Mouse (Mus musculus) CH12.LX (cell line): ENCODE data around the gene Gm13279. TPM values are rescaled to one million over a fixed set of nuclear protein-coding genes. Genes with fewer than 3 reads are reported as not detected.
"Not testable (repeated sequence)": the region's sequence is repeated elsewhere in the genome, so short reads cannot be mapped to it uniquely, and the experiment has no call there.

Experiments used
- DNase-seq: peaks from one replicate; pipeline ENCODE4 v3.0.0-alpha.2; 2013; ENCODE audit errors: extremely low read depth
- H3K27ac ChIP-seq: 2 replicates; pipeline ENCODE4 v1.5.1; 2012; ENCODE audit warnings: low read depth, mild to moderate bottlenecking, control low read depth, moderate library complexity; ENCODE audit not compliant: insufficient read depth
- H3K27me3 ChIP-seq: replicated peaks from 2 replicates; pipeline ENCODE3; 2012; ENCODE audit warnings: inconsistent platforms
- H3K36me3 ChIP-seq, 2 experiments: replicated peaks in 1 of 2; 2 replicates each; pipeline versions ENCODE3 to v1.6.1; 2012; ENCODE audit warnings: inconsistent platforms in 1 of 2, low read length in 1 of 2, mild to moderate bottlenecking in 1 of 2, mixed read lengths in 1 of 2, moderate library complexity in 1 of 2; ENCODE audit not compliant: control insufficient read depth in 1 of 2, insufficient read depth in 1 of 2
- H3K4me1 ChIP-seq, 2 experiments: 2 replicates each; pipeline ENCODE4 v1.6.1; 2012; ENCODE audit warnings: inconsistent platforms in 1 of 2, moderate library complexity in 1 of 2; ENCODE audit not compliant: insufficient read depth in 2 of 2, control insufficient read depth in 1 of 2
- H3K4me2 ChIP-seq: 2 replicates; pipeline ENCODE4 v1.6.1; 2012; ENCODE audit warnings: low read depth, mild to moderate bottlenecking, control low read depth; ENCODE audit not compliant: poor library complexity, insufficient read depth, severe bottlenecking
- H3K4me3 ChIP-seq, 3 experiments: fragments of 150-350 bp in 1 of 3; sonication (generic) in 1 of 3; replicated peaks in 1 of 3; 2 replicates each; pipeline versions ENCODE3 to v1.5.1; 2011 to 2012; ENCODE audit warnings: low read depth in 2 of 3, low read length in 2 of 3, mild to moderate bottlenecking in 2 of 3, moderate library complexity in 2 of 3, control low read depth in 1 of 3, improper control_type of control experiment in 1 of 3, inconsistent platforms in 1 of 3, mixed read lengths in 1 of 3; ENCODE audit not compliant: poor library complexity in 1 of 3
- H3K79me2 ChIP-seq: replicated peaks from 2 replicates; pipeline ENCODE4 v1.6.1; 2012; ENCODE audit warnings: mild to moderate bottlenecking, moderate library complexity; ENCODE audit not compliant: control insufficient read depth, poor library complexity, insufficient read depth, severe bottlenecking; ENCODE audit errors: extremely low read depth
- H3K9ac ChIP-seq: 2 replicates; pipeline ENCODE4 v1.6.1; 2012; ENCODE audit warnings: low read depth, mild to moderate bottlenecking, control low read depth, moderate library complexity; ENCODE audit not compliant: insufficient read depth
- H3K9me3 ChIP-seq: replicated peaks from 2 replicates; pipeline ENCODE3; 2012; ENCODE audit warnings: low read length, inconsistent platforms, mixed read lengths
- BHLHE40 ChIP-seq: IDR thresholded peaks from 2 replicates; pipeline ENCODE4 v1.6.1; 2011; ENCODE audit warnings: mild to moderate bottlenecking, low read depth, low read length, improper control_type of control experiment
- CHD1 ChIP-seq: IDR thresholded peaks from 2 replicates; pipeline ENCODE4 v1.6.1; 2012; ENCODE audit warnings: low read depth, low read length, improper control_type of control experiment, inconsistent platforms
- CHD2 ChIP-seq: IDR thresholded peaks from 2 replicates; pipeline ENCODE4 v1.6.1; 2011; ENCODE audit warnings: low read length, improper control_type of control experiment
- CTCF ChIP-seq, 2 experiments: IDR thresholded peaks in 1 of 2; conservative IDR thresholded peaks in 1 of 2; 2 replicates each; pipeline ENCODE4 v1.5.1; 2011 to 2012; ENCODE audit warnings: low read depth in 2 of 2, low read length in 2 of 2, improper control_type of control experiment in 1 of 2, inconsistent platforms in 1 of 2, mild to moderate bottlenecking in 1 of 2, moderate library complexity in 1 of 2
- ELF1 ChIP-seq: IDR thresholded peaks from 2 replicates; pipeline ENCODE4 v1.6.1; 2014; ENCODE audit warnings: low read depth, mild to moderate bottlenecking, inconsistent platforms, low read length, improper control_type of control experiment
- GABPA ChIP-seq: IDR thresholded peaks from 2 replicates; pipeline ENCODE4 v1.6.1; 2012; ENCODE audit warnings: low read depth, low read length, improper control_type of control experiment, inconsistent platforms; ENCODE audit not compliant: insufficient replicate concordance
- IRF4 ChIP-seq: IDR thresholded peaks from 2 replicates; pipeline ENCODE4 v1.6.1; 2014; ENCODE audit warnings: low read depth, mild to moderate bottlenecking, inconsistent platforms, low read length, improper control_type of control experiment
- JUND ChIP-seq: conservative IDR thresholded peaks from 2 replicates; pipeline ENCODE4 v1.6.1; 2011; ENCODE audit warnings: low read depth, low read length, improper control_type of control experiment
- KAT2A ChIP-seq: IDR thresholded peaks from 2 replicates; pipeline ENCODE4 v1.6.1; 2012; ENCODE audit warnings: low read length, improper control_type of control experiment, inconsistent platforms; ENCODE audit not compliant: insufficient replicate concordance
- MAFK ChIP-seq: IDR thresholded peaks from 2 replicates; pipeline ENCODE4 v1.6.1; 2011; ENCODE audit warnings: low read length, improper control_type of control experiment; ENCODE audit not compliant: insufficient replicate concordance
- MEF2A ChIP-seq: IDR thresholded peaks from 2 replicates; pipeline ENCODE4 v1.6.1; 2014; ENCODE audit warnings: low read depth, mild to moderate bottlenecking, inconsistent platforms, low read length, improper control_type of control experiment, borderline replicate concordance
- MXI1 ChIP-seq: IDR thresholded peaks from 2 replicates; pipeline ENCODE4 v1.6.1; 2011; ENCODE audit warnings: mild to moderate bottlenecking, low read depth, low read length, improper control_type of control experiment
- NELFE ChIP-seq: IDR thresholded peaks from 2 replicates; pipeline ENCODE4 v1.6.1; 2011; ENCODE audit warnings: low read depth, low read length, improper control_type of control experiment
- POLR2AphosphoS2 ChIP-seq: IDR thresholded peaks from 2 replicates; pipeline ENCODE4 v1.6.1; 2011; ENCODE audit warnings: low read depth, low read length, improper control_type of control experiment
- RCOR1 ChIP-seq: conservative IDR thresholded peaks from 2 replicates; pipeline ENCODE4 v1.6.1; 2012; ENCODE audit warnings: low read depth, mild to moderate bottlenecking, inconsistent platforms, low read length, improper control_type of control experiment
- TBP ChIP-seq: conservative IDR thresholded peaks from 2 replicates; pipeline ENCODE4 v1.6.1; 2011; ENCODE audit warnings: low read depth, low read length, improper control_type of control experiment
- USF1 ChIP-seq: IDR thresholded peaks from 2 replicates; pipeline ENCODE4 v1.6.1; 2014; ENCODE audit warnings: low read depth, mild to moderate bottlenecking, inconsistent platforms, low read length, improper control_type of control experiment
- ZC3H11A ChIP-seq: IDR thresholded peaks from 2 replicates; pipeline ENCODE4 v1.6.1; 2012; ENCODE audit warnings: low read depth, mild to moderate bottlenecking, inconsistent platforms, low read length, improper control_type of control experiment
- dilution Hi-C: fragments of 300-500 bp; cut with MboI; formaldehyde crosslinking; loops from 2 replicates; pipeline ENCODE4 v1.14.3; 2020; ENCODE audit warnings: low sequenced_read_pairs; ENCODE audit not compliant: extremely low pct_unique_long_range_greater_than_20kb, extremely low pct_ligation_motif_present
- in situ Hi-C: fragments of 300-500 bp; cut with MboI; formaldehyde crosslinking; loops from 3 replicates; pipeline ENCODE4 v1.14.3; 2019; ENCODE audit warnings: low sequenced_read_pairs, low pct_ligation_motif_present, low pct_unique_long_range_greater_than_20kb, mixed read lengths
- polyA plus RNA-seq: library from polyadenylated mRNA; unstranded; fragments of >175 nt; gene quantifications from 2 replicates; pipeline ENCODE4 v1.2.1, GENCODE M21; 2012; ENCODE audit warnings: low read depth; ENCODE audit not compliant: insufficient read length
- total RNA-seq, 2 experiments: library from RNA; depleted of rRNA; stranded (reverse); fragments of 300-350 nt in 1 of 2; fragments of >200 nt in 1 of 2; gene quantifications; 2 replicates each; pipeline ENCODE4 v1.2.3; 2012 to 2014

The Gm13279 gene
- not detected in 2 replicates for total RNA-seq (2012; rRNA removed)
- total RNA-seq (2014; rRNA removed) = not detected in 2 replicates
- not detected in 2 replicates for polyA plus RNA-seq

DNA sequence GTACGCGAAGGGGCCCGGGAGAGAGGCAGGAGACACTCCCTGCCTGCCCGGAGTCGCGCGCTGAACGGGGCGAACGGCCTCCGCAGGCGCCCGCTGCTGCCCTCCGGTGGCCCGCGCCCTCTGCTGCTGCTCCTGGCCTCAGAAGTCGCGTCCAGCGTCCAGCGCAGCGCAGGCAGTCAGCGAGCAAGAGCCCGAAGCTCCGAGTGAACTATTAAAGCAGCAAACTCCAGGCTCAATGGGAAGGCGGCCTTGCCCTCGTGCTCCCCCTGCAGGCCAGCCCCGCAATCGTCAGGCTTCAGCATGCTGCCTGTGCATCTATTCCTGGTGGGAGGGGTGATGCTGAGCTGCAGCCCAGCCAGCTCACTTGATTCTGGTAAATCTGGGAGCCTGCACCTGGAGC, at the start of gene Gm13279:
Gene Gm13279 (plus strand): TSS at position 301 of the 400 bp plus-strand sequence.
- not testable (repeated sequence) for H3K4me3 ChIP-seq

DNA sequence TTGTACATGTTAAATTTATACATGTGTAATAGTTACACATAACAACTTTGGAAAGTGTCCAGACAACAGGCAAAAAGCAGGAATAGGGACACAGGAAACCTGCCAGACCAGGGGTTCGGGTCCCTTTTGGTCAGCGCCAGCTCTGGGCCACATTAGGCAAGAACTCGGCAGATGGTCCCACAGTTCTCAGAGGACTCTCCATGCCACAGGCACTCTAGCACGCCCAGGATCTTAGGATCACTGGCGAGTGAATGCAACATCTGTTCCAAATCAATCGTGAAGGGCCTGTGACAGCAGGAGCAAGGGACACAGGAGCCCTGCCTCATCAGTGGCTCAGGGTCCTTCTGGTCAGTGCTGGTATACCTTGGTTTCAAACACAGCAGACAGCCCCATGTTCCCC, 47.3 kb upstream of the Gm13279 start:
- Histone ChIP-seq H3K4me2 (no peak overlapping the region), H3K9me3 (peaks cover 3% of the 10 kb centered on the region), H3K27me3 (peaks cover 42% of the 10 kb centered on the region), H3K4me1 (0 out of 4 replicates have a peak, but pooled peaks cover 0 to 3% of the 10 kb centered on the region in 2 experiments), H3K9ac (no peak overlapping the region), H3K79me2 (no peaks in the 10 kb centered on the region), H3K27ac (no peak overlapping the region), H3K4me3 (no peak overlapping the region), H3K36me3 (no peaks in the 10 kb centered on the region)
- in situ Hi-C loops (no loop called here), dilution Hi-C loops (no loop called here)
- DNase-seq = no peak
- TF ChIP-seq NELFE (no peak), BHLHE40 (no peak), ELF1 (no peak), JUND (no peak), TBP (no peak), MEF2A (no peak), IRF4 (no peak), ZC3H11A (no peak), POLR2AphosphoS2 (no peak), RCOR1 (no peak), CHD2 (no peak), MAFK (no peak), MXI1 (no peak), CHD1 (no peak), GABPA (no peak), USF1 (no peak), KAT2A (no peak), CTCF (conservative IDR thresholded peaks at IDR 0.05 in 1 of 2, IDR thresholded peaks at IDR 0.05 in 1 of 2; ENCODE audit: low read depth in 2 of 2, low read length in 2 of 2) (no peak)

More for the DNA sequence above, at the start of gene Gm13279:
- H3K27ac ChIP-seq, in situ Hi-C loops, DNase-seq, H3K9ac ChIP-seq, H3K4me2 ChIP-seq, H3K79me2 ChIP-seq, H3K9me3 ChIP-seq, dilution Hi-C loops, H3K27me3 ChIP-seq, H3K36me3 ChIP-seq, H3K4me1 ChIP-seq: not testable (repeated sequence)
